Mouse (Mus musculus) gastrocnemius, postnatal 36 days (tissue): ENCODE data around the gene Vmn2r73. TPM values are rescaled to one million over a fixed set of nuclear protein-coding genes. Genes with fewer than 3 reads are reported as not detected.
"Not testable (repeated sequence)": the region's sequence is repeated elsewhere in the genome, so short reads cannot be mapped to it uniquely, and the experiment has no call there.

Source experiments
- DNase-seq, 2 experiments: peaks; one replicate each; pipeline ENCODE4 v3.0.0; 2022
- intact Hi-C: fragments of 180-260 bp; cut with DNase I; formaldehyde crosslinking; loops from one replicate; pipeline ENCODE4 v1.15.1; 2025
- long read RNA-seq, 2 experiments: library from polyadenylated mRNA; stranded (forward); transcript quantifications; one replicate each; pipeline ENCODE4 v2.0.0; 2021
- total RNA-seq, 2 experiments: library from RNA; stranded (reverse); gene quantifications; 2 replicates each; pipeline ENCODE4 v1.2.3; 2021

The Vmn2r73 gene
- total RNA-seq = not detected
- long read RNA-seq, experiment 1 = 0 reads
- long read RNA-seq, experiment 2 = 0 reads

DNA sequence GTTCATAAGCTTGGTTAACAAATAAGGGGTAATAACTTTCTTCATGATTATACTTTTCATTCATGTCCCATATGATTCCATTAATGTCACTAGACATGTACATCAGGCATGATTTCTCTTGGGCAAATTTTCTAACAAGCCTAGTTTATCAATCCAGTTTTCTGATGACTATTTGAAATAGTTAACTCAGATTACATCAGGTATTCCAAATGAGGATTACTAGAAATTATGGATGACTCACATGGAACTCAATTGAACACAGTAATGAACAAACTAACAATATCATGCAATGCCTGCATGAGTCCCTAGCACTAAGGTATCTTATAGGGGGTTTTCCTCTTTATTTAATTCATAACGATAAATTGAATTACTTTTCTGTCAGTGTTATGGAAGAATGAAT, at the start of gene Vmn2r73:
Gene Vmn2r73, minus strand, starts transcription at position 101 of the 400 bp plus-strand sequence.
- intact Hi-C loops = no loop called here

DNA sequence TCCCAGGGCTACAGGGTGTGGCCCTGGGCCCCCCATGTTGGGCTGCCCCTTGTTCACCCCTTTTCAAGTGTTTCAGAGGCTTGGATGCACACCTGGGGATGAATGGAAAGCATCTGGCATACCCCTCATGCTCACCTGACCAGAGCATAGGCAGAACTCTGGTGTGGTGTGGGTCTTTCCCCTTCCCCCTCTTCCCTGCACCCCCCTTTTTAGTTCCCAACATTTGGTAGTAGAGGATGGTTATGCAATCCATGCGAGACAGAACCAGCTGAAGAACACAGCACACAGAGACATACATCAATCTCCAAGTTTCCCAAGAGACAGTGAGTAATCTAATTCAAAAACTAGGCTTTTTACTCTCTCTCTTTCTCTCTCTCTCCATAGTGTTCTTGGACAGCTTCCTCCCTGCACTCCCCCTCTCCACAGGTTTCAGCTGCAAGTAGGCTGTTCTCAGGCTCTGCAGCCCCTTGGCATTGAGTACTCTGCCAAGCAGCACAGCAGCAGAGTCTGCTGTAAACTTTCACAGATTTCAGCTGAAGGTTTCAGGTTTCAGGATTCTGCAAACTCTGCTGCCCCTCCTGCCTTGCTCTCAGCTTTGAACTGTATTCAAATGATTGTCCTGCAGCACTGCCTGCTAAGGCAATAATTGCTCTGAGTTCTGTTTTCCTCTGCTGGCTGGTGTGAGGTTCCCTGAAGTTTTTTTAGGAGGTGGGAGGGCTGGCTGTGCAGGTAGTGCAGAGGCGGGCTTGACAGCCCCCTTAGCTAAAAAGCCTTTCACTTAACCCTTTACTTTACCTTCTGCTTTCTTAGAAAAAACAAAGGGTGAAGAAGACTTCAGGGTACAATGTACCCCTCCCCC, 35.7 kb downstream of the Vmn2r73 start:
- intact Hi-C loops = no loop called here
- no peak for DNase-seq

More for the DNA sequence above, at the start of gene Vmn2r73:
- no peak for DNase-seq

DNA sequence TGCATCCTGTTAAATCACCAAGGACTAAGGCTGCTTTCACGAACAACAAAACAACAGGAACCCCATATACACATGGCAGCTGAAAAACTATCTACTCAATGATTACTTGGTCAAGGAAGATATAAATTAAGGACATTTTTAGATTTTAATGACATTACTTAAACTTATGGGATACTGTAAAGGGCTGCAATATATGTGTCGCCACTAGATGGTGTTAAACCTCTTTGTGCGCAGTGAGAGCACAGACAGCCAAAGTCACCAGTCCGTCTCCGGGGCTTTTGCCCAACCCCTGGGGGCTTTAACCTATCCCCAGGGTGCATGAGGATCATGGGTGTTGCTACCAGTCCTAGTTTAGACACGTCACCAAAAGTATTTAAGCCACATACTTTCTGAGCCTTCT, 58.0 kb downstream of the Vmn2r73 start:
- DNase-seq, intact Hi-C loops: not testable (repeated sequence)

Other genes with a start within 250 kb of the Vmn2r73 start
- gene Vmn2r72, start 121.2 kb downstream of the Vmn2r73 start, total RNA-seq = not detected
- not detected for gene Vmn2r74, start 85.4 kb upstream of the Vmn2r73 start, total RNA-seq